Mouse (Mus musculus): Measurements from ENCODE around the gene Exoc5. TPM values are rescaled to one million over a fixed set of nuclear protein-coding genes. Genes with fewer than 3 reads are reported as not detected.

The Exoc5 gene
- polyA plus RNA-seq, 1 experiment = 57.4 TPM

DNA sequence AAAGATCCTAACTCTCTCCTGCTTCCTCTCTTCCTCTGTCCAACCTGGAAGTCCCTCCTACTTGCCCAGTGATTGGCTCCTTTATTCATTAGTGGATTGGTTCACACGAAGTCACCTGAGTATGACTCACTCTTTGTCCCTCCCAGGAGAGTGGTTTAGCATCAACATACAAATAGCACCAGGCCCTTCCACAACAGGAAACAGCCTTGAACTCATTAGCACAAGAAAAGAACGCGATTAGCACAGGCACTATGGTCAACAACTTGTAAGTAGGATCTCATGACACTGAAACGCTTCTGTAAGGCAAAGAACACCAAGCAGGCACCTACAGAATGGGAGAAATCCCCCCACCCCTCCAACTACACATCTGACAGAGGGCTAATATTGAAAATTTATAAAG, 67.7 kb downstream of the Exoc5 start:
- DNase-seq (ENCODE audit: low read depth) = no peak
- no peak for TF ChIP-seq POLR2A (IDR thresholded peaks at IDR 0.05; ENCODE audit: borderline replicate concordance, extremely low read depth, insufficient read depth, insufficient read length, poor library complexity, severe bottlenecking)
- TF ChIP-seq CTCF (IDR thresholded peaks at IDR 0.05; ENCODE audit: borderline replicate concordance, extremely low read depth, insufficient read depth, insufficient read length) = no peak

DNA sequence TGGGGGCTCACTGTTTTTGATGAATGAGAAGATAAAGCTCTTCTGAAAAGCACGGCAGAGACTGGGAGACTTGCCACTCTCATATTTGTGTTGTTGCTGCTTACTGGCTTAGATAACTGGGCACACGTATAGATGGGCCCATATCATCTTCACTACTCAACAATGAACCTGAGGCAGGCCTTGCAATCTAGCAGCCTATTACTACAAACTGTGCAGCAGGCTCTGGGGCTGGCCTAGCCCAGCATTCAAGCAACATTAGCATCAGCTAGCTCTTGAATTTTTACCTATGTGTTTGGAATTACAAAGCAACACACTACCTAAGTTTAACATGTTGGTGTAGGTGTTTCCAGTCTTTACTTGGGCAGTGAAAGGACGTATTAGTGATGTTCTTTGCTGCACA, 72.6 kb downstream of the Exoc5 start:
- no peak for DNase-seq (ENCODE audit: low read depth)
- TF ChIP-seq POLR2A (IDR thresholded peaks at IDR 0.05; ENCODE audit: borderline replicate concordance, extremely low read depth, insufficient read depth, insufficient read length, poor library complexity, severe bottlenecking) = no peak
- TF ChIP-seq CTCF (IDR thresholded peaks at IDR 0.05; ENCODE audit: borderline replicate concordance, extremely low read depth, insufficient read depth, insufficient read length) = no peak

DNA sequence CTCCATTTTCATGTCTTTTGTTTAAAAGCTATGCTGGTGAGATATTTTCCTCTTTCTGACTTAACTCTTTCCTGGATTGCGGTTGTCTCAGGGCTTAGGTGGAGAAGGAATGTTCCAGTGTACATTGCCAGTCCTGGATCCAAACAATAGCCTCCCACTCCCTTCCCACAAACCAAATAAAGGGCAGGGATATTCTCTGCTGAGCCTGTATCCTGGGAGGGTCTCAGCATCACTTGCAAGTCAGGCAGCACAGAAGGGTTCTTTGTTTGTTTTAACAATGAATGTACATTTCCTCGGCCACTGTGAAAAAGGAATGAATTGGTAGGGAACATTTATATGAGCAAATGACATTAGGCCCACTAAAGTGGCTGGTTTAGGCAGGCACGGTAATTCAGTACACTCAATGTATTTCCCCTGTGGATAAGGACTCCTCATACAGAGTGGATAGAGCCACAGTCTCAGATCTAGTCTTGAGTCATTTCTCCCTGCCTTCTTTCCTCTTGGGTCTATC, 74.3 kb downstream of the Exoc5 start:
- peak; percentile 63 for DNase-seq (ENCODE audit: low read depth)
- TF ChIP-seq POLR2A (IDR thresholded peaks at IDR 0.05; ENCODE audit: borderline replicate concordance, extremely low read depth, insufficient read depth, insufficient read length, poor library complexity, severe bottlenecking) (no peak), CTCF (IDR thresholded peaks at IDR 0.05; ENCODE audit: borderline replicate concordance, extremely low read depth, insufficient read depth, insufficient read length) (no peak)

DNA sequence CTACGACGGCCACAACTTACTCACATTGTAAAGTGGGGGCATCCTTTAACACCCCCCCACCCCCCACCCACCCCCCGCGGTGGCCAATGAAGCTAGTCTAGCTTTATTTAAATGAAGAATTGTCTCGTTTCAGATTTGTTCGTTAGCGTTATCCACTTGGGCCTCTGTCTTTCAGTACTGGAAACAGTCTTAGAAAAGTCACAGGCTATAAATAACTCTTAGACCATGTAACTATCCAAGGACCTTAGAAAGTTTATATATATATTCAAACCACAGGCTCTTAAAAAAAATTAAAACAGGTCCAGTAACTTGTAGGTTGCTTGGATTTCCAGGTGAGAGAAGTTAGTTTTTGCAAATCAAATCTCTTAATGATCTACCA, 75.3 kb downstream of the Exoc5 start:
- TF ChIP-seq POLR2A (IDR thresholded peaks at IDR 0.05; ENCODE audit: borderline replicate concordance, extremely low read depth, insufficient read depth, insufficient read length, poor library complexity, severe bottlenecking) = no peak
- no peak for TF ChIP-seq CTCF (IDR thresholded peaks at IDR 0.05; ENCODE audit: borderline replicate concordance, extremely low read depth, insufficient read depth, insufficient read length)
- no peak for DNase-seq (ENCODE audit: low read depth)

DNA sequence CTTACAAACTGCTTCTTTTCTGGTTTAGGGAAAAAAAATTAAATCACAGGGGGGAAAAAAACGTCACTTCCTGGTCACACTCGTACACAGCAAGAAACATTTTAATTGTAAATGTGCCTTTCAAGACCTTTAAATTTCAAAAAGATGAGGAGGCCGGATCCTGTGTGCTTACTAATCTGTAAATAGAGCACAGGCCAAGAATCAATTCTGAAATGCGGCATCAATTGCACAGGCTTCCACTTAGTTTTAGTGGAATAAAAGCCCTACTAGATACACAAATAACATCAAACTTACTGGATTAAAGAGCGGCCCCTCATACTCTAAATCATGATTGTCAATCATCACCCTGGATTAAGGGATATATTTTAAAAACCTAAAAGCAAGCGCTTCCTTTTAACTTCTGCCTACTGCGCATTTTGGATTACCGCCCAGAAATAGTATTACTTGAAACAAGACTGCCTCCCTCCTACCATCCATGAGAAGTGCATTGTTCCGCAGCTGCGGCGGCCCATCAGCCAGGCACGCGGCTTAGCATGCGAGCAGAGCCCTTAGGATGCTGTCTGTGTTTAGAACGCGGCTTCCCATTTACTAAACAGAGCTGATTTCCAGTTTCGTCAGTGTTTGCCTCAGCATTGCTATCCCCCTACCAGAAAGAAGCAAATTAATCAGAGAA, 75.8 kb downstream of the Exoc5 start:
- TF ChIP-seq CTCF (IDR thresholded peaks at IDR 0.05; ENCODE audit: borderline replicate concordance, extremely low read depth, insufficient read depth, insufficient read length) (peak; percentile 54; the same call in 1 of the 2 replicates), POLR2A (IDR thresholded peaks at IDR 0.05; ENCODE audit: borderline replicate concordance, extremely low read depth, insufficient read depth, insufficient read length, poor library complexity, severe bottlenecking) (no peak)
- DNase-seq (ENCODE audit: low read depth) = peak; percentile 98

DNA sequence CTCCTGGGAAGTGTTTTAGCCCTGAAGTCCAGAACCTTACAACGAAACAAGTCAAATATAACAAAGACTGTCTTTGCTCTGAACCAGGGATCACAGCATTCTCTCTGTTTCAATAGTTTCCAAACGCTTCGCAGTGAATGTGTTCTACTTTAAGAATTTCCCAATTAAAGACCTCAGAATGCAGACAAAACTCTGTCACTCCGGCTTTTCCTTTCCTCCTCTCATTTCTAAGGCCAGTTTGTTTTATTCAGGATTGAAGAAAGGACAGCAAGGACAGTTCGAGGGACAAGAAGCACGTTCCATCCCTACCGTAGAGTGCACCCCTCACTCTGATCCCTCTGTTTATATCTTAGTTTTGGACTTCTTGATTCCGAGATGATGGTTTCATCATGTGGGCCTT, 76.6 kb downstream of the Exoc5 start:
- peak; percentile 24 for DNase-seq (ENCODE audit: low read depth)
- no peak for TF ChIP-seq CTCF (IDR thresholded peaks at IDR 0.05; ENCODE audit: borderline replicate concordance, extremely low read depth, insufficient read depth, insufficient read length)
- TF ChIP-seq POLR2A (IDR thresholded peaks at IDR 0.05; ENCODE audit: borderline replicate concordance, extremely low read depth, insufficient read depth, insufficient read length, poor library complexity, severe bottlenecking) = no peak

DNA sequence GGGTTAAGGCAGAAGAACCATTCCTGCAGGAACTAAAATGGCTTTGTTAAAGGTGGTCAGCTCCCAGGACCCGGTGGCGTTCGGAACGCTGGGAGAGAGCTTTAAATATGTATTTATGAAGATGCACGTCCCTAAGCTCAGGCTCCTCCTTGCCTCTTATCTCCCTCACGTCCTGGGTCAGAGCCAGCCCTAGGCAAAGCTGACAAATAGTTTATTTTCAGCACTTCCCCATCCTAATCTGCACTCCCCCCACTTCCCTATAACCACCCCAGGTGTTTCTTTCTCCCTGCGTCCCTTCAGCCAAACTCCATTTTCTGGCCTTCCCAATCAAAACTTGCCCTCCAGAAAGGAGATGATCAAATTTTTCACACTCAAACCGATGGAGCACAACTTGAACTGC, 80.2 kb downstream of the Exoc5 start:
- no peak for TF ChIP-seq POLR2A (IDR thresholded peaks at IDR 0.05; ENCODE audit: borderline replicate concordance, extremely low read depth, insufficient read depth, insufficient read length, poor library complexity, severe bottlenecking)
- TF ChIP-seq CTCF (IDR thresholded peaks at IDR 0.05; ENCODE audit: borderline replicate concordance, extremely low read depth, insufficient read depth, insufficient read length) = no peak
- no peak for DNase-seq (ENCODE audit: low read depth)

DNA sequence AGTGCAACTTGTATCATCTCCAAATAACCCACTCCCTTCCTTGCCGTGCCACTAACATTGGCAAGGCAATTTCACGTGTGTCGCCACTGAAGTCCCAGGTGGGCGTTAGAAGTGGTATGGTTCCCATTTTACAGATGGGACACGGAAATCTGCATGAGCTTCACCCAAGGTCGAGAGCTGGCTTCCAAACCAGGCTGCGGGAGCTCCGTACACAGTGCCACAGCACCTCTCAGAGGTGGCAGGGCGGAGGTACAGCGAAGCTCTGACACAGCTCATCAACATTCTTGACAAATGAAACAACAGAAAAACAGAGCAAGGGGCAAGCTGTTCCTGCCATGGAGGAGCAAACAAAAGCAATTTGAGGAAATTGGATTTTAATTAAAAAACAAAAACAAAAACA, 80.8 kb downstream of the Exoc5 start:
- TF ChIP-seq POLR2A (IDR thresholded peaks at IDR 0.05; ENCODE audit: borderline replicate concordance, extremely low read depth, insufficient read depth, insufficient read length, poor library complexity, severe bottlenecking) (no peak), CTCF (IDR thresholded peaks at IDR 0.05; ENCODE audit: borderline replicate concordance, extremely low read depth, insufficient read depth, insufficient read length) (peak; percentile 74)
- peak; percentile 70 for DNase-seq (ENCODE audit: low read depth)

DNA sequence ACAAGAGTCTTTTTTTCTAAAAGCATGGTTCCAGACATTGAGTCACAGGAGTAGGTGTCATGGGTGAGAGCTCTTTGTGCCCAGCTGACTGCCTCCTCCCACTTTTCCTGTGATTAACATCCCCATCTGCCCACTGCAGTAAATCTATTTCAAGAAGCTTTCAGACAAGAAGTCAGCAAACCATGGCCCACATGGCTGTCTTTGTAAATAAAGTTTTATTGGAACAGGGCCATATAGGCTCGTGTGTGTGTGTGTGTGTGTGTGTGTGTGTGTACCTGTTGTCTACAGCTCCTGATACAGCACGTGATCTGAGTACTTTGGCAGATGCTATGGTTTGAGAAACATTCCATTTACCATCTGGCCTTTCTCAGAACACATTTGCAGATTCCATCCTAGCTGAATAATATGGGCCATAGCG, 87.5 kb downstream of the Exoc5 start:
- peak; percentile 60 for DNase-seq (ENCODE audit: low read depth)

DNA sequence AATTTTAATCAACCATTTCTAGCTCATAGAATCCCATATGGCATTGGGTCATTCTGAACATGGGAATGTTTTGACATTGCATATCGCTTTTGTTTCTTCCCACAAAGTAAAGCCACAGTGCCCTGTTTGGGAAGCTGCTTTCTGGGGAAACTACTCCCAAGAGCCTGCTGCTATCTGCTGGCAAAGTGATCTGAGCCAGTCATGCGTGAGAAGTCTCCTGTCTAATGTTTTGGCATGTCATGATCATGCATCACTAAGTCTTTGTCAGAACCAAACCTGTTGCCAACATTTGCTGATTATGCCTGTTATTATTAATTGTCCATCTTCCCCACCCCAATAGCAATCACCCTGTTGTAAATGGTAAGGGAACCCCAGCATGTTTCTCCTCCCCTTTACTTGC, 94.9 kb downstream of the Exoc5 start:
- TF ChIP-seq CTCF (IDR thresholded peaks at IDR 0.05; ENCODE audit: borderline replicate concordance, extremely low read depth, insufficient read depth, insufficient read length) = no peak
- no peak for TF ChIP-seq POLR2A (IDR thresholded peaks at IDR 0.05; ENCODE audit: borderline replicate concordance, extremely low read depth, insufficient read depth, insufficient read length, poor library complexity, severe bottlenecking)
- DNase-seq (ENCODE audit: low read depth) = no peak

More for the DNA sequence above, 87.5 kb downstream of the Exoc5 start:
- TF ChIP-seq POLR2A (IDR thresholded peaks at IDR 0.05; ENCODE audit: borderline replicate concordance, extremely low read depth, insufficient read depth, insufficient read length, poor library complexity, severe bottlenecking) (no peak), CTCF (IDR thresholded peaks at IDR 0.05; ENCODE audit: borderline replicate concordance, extremely low read depth, insufficient read depth, insufficient read length) (no peak)

DNA sequence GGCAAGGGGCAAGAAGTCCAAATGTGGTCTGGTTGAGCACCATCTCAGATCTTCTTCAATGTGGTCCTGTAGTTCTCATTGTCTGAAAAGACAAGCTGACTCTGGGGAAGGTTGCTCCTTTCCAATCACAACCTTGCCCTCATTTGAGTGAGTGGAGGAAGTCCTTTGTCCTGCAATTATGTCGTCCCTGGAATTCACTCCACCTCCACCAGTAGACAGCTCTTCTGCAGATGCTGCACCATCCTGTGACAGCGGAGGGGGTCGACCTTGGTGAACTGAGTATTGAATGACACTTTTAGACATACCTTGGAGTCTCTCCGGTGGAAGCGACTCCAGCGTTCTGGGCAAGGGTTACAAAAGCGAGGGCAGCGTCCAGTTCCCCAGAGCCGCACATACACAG, 97.8 kb downstream of the Exoc5 start:
- no peak for TF ChIP-seq CTCF (IDR thresholded peaks at IDR 0.05; ENCODE audit: borderline replicate concordance, extremely low read depth, insufficient read depth, insufficient read length)
- no peak for TF ChIP-seq POLR2A (IDR thresholded peaks at IDR 0.05; ENCODE audit: borderline replicate concordance, extremely low read depth, insufficient read depth, insufficient read length, poor library complexity, severe bottlenecking)
- no peak for DNase-seq (ENCODE audit: low read depth)

Other genes with a start within 250 kb of the Exoc5 start
- gene Ap5m1, start 556 bp downstream of the Exoc5 start, polyA plus RNA-seq (2012; rRNA removed) = 19.9 and 22.3 TPM in 2 replicates
- gene Naa30, start 105.6 kb upstream of the Exoc5 start, polyA plus RNA-seq (2012; rRNA removed) = 26.7 and 29.2 TPM in 2 replicates
- gene ccdc198, start 178.8 kb upstream of the Exoc5 start, polyA plus RNA-seq (2012; rRNA removed) = 0.06 and 0.18 TPM in 2 replicates

All from brain, embryonic 14.5 days (tissue).